Mouse (Mus musculus): ENCODE results near the gene Aldoc. TPM values are rescaled to one million over a fixed set of nuclear protein-coding genes. Genes with fewer than 3 reads are reported as not detected.

The Aldoc gene
- polyA plus RNA-seq, 1 experiment from 2014 or later, result 8.8 TPM

DNA sequence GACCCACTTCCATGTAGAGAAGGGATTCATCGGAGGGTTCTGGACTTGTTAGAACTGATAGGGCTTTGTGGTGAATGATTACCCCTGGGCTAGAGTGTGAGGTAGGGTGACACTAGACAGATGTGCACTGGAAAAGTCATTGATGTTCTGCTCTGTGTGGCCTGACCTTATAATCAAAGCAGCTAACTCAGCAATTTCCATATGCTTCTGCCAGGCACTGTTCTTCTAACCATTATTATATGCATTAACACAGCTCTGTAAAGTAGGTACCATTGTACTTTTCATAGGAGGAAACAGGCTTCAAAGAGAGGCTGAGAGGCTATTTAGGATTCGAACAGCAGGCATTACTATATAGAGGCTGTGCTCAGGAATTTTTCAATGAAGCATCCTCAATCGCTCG, 4.4 kb downstream of the Aldoc start:
- DNase-seq (ENCODE audit: low spot score), result no peak
- no peak overlapping the region for H3K27ac ChIP-seq (ENCODE audit: low read depth, low read length)
- WGBS, result 87% methylated on average over 4 of the region's 4 CpGs
- H3K36me3 ChIP-seq (ENCODE audit: control insufficient read depth, insufficient read depth, low read length), result no peaks in the 10 kb centered on the region
- H3K4me2 ChIP-seq, result no peak overlapping the region
- H3K4me1 ChIP-seq (replicated peaks; ENCODE audit: control insufficient read depth, insufficient read depth, low read length), result peaks cover 12% of the 10 kb centered on the region
- no peak for ATAC-seq (replicated peaks; ENCODE audit: low FRiP score)
- no peaks in the 10 kb centered on the region for H3K27me3 ChIP-seq (replicated peaks; ENCODE audit: control insufficient read depth, insufficient read depth, low read length)
- no peaks in the 10 kb centered on the region for H3K9me3 ChIP-seq (ENCODE audit: control insufficient read depth, low read length)
- H3K4me3 ChIP-seq (ENCODE audit: low read depth, low read length), result no peak overlapping the region
- H3K9ac ChIP-seq (ENCODE audit: low read depth, low read length), result no peak overlapping the region

DNA sequence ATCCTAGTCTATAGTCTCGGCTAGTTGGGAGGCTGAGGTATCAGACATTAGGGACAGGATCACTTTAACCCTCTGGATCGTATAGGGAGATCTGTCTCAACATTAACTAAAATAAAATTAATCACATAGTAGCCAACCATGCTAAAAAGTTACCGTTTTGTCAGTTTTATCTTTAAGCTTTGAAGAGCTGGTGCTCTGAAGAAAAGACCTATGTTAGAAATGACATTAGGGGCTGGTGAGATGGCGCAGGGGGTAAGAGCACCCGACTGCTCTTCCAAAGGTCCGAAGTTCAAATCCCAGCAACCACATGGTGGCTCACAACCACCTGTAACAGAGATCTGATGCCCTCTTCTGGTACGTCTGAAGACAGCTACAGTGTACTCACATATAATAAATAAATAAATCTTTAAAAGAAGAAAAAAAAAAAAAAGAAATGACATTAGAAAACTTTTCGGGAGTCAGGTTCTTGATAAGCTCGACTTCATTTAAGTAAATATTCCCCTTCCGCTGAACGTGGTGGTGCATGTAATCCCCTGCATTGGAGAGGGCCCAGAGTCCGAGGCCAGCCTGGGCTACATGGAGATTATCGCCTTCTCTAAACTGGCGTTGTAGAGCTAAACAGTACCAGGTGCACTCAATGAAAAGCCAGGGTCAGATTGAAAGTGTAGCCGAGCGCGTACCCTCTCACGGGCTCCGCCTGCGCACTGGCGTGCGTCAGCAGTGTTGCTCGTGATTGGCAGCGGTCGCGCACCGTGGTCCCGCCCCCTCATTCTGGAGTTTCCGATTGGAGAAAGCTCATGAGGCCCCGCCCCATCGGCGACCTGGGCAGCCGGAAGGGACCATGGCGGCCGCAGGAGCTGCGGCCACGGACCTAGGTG, 5.1 kb downstream of the Aldoc start, which contains the start of gene Pigs:
Gene Pigs, plus strand, starts transcription at position 782 of the 878 bp plus-strand sequence.
- Histone ChIP-seq H3K4me2 (peak within 1 kb of the TSS; percentile 74), H3K9ac (ENCODE audit: low read depth, low read length) (peak within 1 kb of the TSS; percentile 72), H3K27me3 (replicated peaks; ENCODE audit: control insufficient read depth, insufficient read depth, low read length) (no peaks in the 10 kb centered on the region), H3K4me3 (ENCODE audit: low read depth, low read length) (peak within 1 kb of the TSS; percentile 72), H3K9me3 (ENCODE audit: control insufficient read depth, low read length) (no peaks in the 10 kb centered on the region), H3K27ac (ENCODE audit: low read depth, low read length) (peak within 1 kb of the TSS; percentile 28; the same call in 1 of the 2 replicates), H3K4me1 (replicated peaks; ENCODE audit: control insufficient read depth, insufficient read depth, low read length) (peaks cover 9% of the 10 kb centered on the region), H3K36me3 (ENCODE audit: control insufficient read depth, insufficient read depth, low read length) (peaks cover 4% of the 10 kb centered on the region; the same call in 1 of the 2 replicates)
- 10% methylated on average over 37 of the region's 37 CpGs for WGBS
- DNase-seq (ENCODE audit: low spot score) (peak; percentile 94), ATAC-seq (replicated peaks; ENCODE audit: low FRiP score) (peak; percentile 95)

DNA sequence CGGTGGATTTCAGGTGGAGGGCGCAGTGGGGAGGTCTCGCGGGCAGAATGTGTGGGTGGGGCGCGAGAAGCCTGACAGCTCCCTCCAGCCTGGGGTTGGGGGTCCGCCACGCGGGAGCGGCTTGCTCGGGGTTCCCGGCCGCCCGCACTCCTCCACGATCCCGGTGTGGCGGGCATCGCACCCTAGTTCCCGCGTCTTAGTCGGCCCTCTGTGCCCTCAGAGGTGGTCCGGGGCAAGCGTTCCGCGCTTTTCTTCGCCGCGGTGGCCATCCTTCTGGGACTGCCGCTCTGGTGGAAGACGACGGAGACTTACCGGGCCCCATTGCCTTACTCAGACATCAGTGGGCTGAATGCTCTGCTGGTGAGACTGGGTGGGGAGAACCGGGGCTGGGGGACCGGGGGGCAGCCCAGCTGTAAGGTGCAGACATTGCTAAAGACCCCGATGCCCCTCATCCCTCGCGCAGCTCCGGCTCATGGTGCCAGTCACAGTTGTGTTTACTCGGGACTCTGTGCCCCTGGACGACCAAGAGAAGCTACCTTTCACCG, 5.8 kb downstream of the Aldoc start:
- Histone ChIP-seq H3K27ac (ENCODE audit: low read depth, low read length) (no peak overlapping the region), H3K4me3 (ENCODE audit: low read depth, low read length) (peak overlapping the region; percentile 72), H3K4me2 (peak overlapping the region; percentile 74), H3K4me1 (replicated peaks; ENCODE audit: control insufficient read depth, insufficient read depth, low read length) (peaks cover 4% of the 10 kb centered on the region), H3K9me3 (ENCODE audit: control insufficient read depth, low read length) (no peaks in the 10 kb centered on the region), H3K27me3 (replicated peaks; ENCODE audit: control insufficient read depth, insufficient read depth, low read length) (no peaks in the 10 kb centered on the region), H3K36me3 (ENCODE audit: control insufficient read depth, insufficient read depth, low read length) (peaks cover 10% of the 10 kb centered on the region), H3K9ac (ENCODE audit: low read depth, low read length) (peak overlapping the region; percentile 72)
- ATAC-seq (replicated peaks; ENCODE audit: low FRiP score), result peak; percentile 64
- under 1% methylated on average over 41 of the region's 41 CpGs for WGBS
- no peak for DNase-seq (ENCODE audit: low spot score)

DNA sequence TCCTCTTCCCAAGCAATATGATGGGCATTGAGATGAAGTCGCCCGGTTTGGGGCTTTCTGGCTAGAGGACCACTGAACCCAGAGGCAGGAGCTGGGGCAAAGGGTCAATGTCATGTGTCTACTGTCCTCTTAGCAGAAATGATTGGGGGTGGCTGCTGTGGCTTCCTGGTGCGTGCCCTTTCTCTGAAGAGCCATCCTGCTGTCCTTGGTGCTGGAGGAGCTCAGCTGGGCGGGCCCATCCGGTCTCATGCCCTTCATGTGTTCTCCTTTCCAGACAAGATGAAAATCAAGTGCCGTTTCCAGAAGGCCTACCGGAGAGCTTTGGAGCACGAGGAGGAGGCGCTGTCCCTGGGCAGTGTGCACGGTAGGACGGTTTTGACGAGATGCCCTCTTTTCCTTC, 9.9 kb downstream of the Aldoc start:
- peaks cover 3% of the 10 kb centered on the region; the same call in 1 of the 2 replicates for H3K4me1 ChIP-seq (replicated peaks; ENCODE audit: control insufficient read depth, insufficient read depth, low read length)
- WGBS, result 95% methylated on average over 12 of the region's 12 CpGs
- peaks cover 27% of the 10 kb centered on the region for H3K36me3 ChIP-seq (ENCODE audit: control insufficient read depth, insufficient read depth, low read length)
- H3K27ac ChIP-seq (ENCODE audit: low read depth, low read length), result no peak overlapping the region
- no peaks in the 10 kb centered on the region for H3K27me3 ChIP-seq (replicated peaks; ENCODE audit: control insufficient read depth, insufficient read depth, low read length)
- H3K9me3 ChIP-seq (ENCODE audit: control insufficient read depth, low read length), result no peaks in the 10 kb centered on the region
- H3K4me2 ChIP-seq, result no peak overlapping the region
- DNase-seq (ENCODE audit: low spot score) (no peak), ATAC-seq (replicated peaks; ENCODE audit: low FRiP score) (no peak)
- H3K4me3 ChIP-seq (ENCODE audit: low read depth, low read length), result no peak overlapping the region
- H3K9ac ChIP-seq (ENCODE audit: low read depth, low read length), result no peak overlapping the region

DNA sequence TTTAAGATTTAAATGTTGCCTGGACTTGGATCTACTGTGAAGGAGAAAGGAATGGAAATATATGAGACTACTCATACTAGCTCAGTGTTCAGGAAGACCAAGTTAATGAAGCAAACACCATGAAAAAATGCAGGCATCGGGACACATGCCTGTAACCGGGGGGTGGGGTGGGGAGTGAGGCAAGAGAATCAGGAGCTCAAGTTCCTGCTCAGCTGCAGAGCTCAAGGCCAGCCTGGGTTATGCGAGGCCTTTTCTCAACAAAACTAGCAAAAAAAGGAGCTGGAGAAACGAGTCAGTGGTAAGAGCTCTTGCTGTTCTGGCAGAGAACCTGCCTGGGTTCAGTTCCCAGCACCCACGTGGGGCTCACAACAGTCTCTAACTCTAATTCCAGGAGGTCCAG, 11.2 kb downstream of the Aldoc start:
- H3K9ac ChIP-seq (ENCODE audit: low read depth, low read length), result no peak overlapping the region
- no peak overlapping the region for H3K4me3 ChIP-seq (ENCODE audit: low read depth, low read length)
- 88% methylated on average over 5 of the region's 5 CpGs for WGBS
- peaks cover 30% of the 10 kb centered on the region for H3K36me3 ChIP-seq (ENCODE audit: control insufficient read depth, insufficient read depth, low read length)
- ATAC-seq (replicated peaks; ENCODE audit: low FRiP score) (no peak), DNase-seq (ENCODE audit: low spot score) (no peak)
- no peak overlapping the region for H3K4me2 ChIP-seq
- peaks cover 2% of the 10 kb centered on the region; the same call in 1 of the 2 replicates for H3K4me1 ChIP-seq (replicated peaks; ENCODE audit: control insufficient read depth, insufficient read depth, low read length)
- H3K9me3 ChIP-seq (ENCODE audit: control insufficient read depth, low read length), result no peaks in the 10 kb centered on the region
- H3K27ac ChIP-seq (ENCODE audit: low read depth, low read length), result no peak overlapping the region
- H3K27me3 ChIP-seq (replicated peaks; ENCODE audit: control insufficient read depth, insufficient read depth, low read length), result no peaks in the 10 kb centered on the region

DNA sequence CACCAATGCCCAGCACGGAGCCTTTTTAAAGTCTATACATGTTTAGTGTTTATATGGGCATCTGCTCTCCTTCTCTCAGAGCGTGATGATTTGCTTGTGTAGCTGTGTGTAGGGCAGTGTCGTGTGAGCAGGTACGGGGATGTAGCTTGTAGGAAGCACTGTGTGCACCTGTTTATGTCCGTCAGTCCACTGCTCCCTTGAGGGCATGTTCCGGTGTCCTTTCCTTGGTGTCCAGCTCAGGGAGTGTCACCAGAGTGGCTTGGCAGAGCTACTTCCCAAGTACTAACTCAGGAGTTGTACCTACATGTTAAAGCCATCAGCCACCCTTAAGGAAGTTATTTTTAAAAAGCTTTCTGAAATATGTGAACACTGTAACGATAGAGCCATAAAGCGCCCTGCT, 14.3 kb downstream of the Aldoc start:
- WGBS, result 91% methylated on average over 8 of the region's 8 CpGs
- Histone ChIP-seq H3K9ac (ENCODE audit: low read depth, low read length) (no peak overlapping the region), H3K27me3 (replicated peaks; ENCODE audit: control insufficient read depth, insufficient read depth, low read length) (no peaks in the 10 kb centered on the region), H3K4me1 (replicated peaks; ENCODE audit: control insufficient read depth, insufficient read depth, low read length) (no peaks in the 10 kb centered on the region), H3K9me3 (ENCODE audit: control insufficient read depth, low read length) (no peaks in the 10 kb centered on the region), H3K27ac (ENCODE audit: low read depth, low read length) (no peak overlapping the region), H3K36me3 (ENCODE audit: control insufficient read depth, insufficient read depth, low read length) (peaks cover 38% of the 10 kb centered on the region), H3K4me3 (ENCODE audit: low read depth, low read length) (no peak overlapping the region), H3K4me2 (no peak overlapping the region)
- ATAC-seq (replicated peaks; ENCODE audit: low FRiP score) (no peak), DNase-seq (ENCODE audit: low spot score) (no peak)

DNA sequence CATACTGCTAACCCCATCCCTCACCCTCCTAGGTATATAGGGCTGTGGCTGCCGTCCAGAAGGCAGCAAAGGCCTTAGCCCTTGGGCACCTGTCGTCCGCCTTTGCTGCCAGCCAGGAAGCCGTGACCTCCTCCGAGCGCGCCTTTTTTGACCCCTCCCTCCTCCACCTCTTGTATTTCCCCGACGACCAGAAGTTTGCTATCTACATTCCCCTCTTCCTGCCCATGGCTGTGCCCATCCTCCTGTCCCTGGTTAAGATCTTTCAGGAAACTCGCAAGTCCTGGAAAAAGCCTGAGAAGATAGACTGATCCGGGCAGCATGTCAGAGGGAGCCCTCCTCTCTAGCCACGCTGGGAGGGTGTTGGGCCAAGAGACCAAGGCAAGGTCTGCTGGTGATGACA, 18.9 kb downstream of the Aldoc start:
- Histone ChIP-seq H3K4me2 (no peak overlapping the region), H3K27me3 (replicated peaks; ENCODE audit: control insufficient read depth, insufficient read depth, low read length) (no peaks in the 10 kb centered on the region), H3K36me3 (ENCODE audit: control insufficient read depth, insufficient read depth, low read length) (peaks cover 16% of the 10 kb centered on the region), H3K4me3 (ENCODE audit: low read depth, low read length) (no peak overlapping the region), H3K27ac (ENCODE audit: low read depth, low read length) (no peak overlapping the region), H3K4me1 (replicated peaks; ENCODE audit: control insufficient read depth, insufficient read depth, low read length) (peaks cover 31% of the 10 kb centered on the region), H3K9me3 (ENCODE audit: control insufficient read depth, low read length) (no peaks in the 10 kb centered on the region), H3K9ac (ENCODE audit: low read depth, low read length) (no peak overlapping the region)
- no peak for DNase-seq (ENCODE audit: low spot score)
- 73% methylated on average over 11 of the region's 12 CpGs for WGBS
- no peak for ATAC-seq (replicated peaks; ENCODE audit: low FRiP score)

DNA sequence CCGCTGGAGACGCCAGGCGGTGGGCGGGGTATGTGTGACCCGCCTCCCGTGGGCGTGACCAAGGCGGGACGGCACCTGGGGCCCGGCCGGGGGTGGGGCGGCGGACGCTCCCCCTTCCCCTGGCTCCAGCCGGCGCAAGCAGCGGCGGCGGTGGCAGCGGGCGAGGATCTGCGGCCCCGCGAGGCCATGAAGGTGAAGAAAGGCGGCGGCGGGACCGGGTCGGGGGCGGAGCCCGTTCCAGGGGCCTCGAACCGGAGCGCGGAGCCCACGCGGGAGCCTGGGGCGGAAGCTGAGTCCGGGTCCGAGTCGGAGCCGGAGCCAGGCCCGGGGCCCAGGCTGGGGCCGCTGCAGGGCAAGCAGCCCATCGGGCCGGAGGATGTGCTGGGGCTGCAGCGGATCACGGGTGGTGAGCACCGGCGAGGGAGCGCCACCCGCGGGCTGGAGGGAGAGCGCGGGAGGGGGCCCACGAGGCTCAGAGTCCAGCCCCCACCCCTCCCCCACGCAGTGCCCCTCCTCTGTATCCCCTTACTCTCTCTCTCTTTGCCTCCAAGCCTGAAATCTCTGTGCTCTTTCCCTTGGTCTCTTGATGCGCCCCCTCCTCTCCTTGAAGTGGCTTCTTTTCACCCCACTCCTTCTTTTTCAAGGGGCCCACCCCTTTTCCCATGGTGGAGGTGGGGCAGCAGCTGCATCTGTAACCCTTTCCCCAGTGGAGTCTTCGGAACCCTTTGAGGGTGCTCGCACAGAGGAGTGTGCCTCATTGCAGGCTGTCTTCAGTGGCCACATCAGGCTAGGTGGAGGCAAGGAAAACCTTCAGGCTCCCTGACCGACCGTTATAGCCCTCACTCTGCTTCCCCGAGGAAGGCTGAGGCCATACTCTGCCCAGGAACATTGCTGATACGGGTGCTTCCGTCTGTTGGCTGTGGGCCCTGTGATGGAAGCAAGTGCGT, 20.9 kb downstream of the Aldoc start, which contains the start of gene Unc119:
Gene Unc119, plus strand, starts transcription at position 102 of the 947 bp plus-strand sequence.
- peak within 1 kb of the TSS; percentile 90 for H3K27ac ChIP-seq (ENCODE audit: low read depth, low read length)
- H3K9ac ChIP-seq (ENCODE audit: low read depth, low read length), result peak within 1 kb of the TSS; percentile 91
- WGBS, result 2% methylated on average over 64 of the region's 66 CpGs
- peak within 1 kb of the TSS; percentile 96 for H3K4me3 ChIP-seq (ENCODE audit: low read depth, low read length)
- no peaks in the 10 kb centered on the region for H3K27me3 ChIP-seq (replicated peaks; ENCODE audit: control insufficient read depth, insufficient read depth, low read length)
- H3K4me2 ChIP-seq, result peak within 1 kb of the TSS; percentile 99
- peaks cover 39% of the 10 kb centered on the region for H3K4me1 ChIP-seq (replicated peaks; ENCODE audit: control insufficient read depth, insufficient read depth, low read length)
- H3K9me3 ChIP-seq (ENCODE audit: control insufficient read depth, low read length), result no peaks in the 10 kb centered on the region
- DNase-seq (ENCODE audit: low spot score) (peak; percentile 86), ATAC-seq (replicated peaks; ENCODE audit: low FRiP score) (peak; percentile 69)
- H3K36me3 ChIP-seq (ENCODE audit: control insufficient read depth, insufficient read depth, low read length), result peaks cover 20% of the 10 kb centered on the region

All from liver, embryonic 11.5 days (tissue).